Mouse (Mus musculus): ENCODE measurements around the gene Gucy1b1. TPM values are rescaled to one million over a fixed set of nuclear protein-coding genes. Genes with fewer than 3 reads are reported as not detected.

Gucy1b1 gene
- polyA plus RNA-seq, 1 experiment, result not detected

DNA sequence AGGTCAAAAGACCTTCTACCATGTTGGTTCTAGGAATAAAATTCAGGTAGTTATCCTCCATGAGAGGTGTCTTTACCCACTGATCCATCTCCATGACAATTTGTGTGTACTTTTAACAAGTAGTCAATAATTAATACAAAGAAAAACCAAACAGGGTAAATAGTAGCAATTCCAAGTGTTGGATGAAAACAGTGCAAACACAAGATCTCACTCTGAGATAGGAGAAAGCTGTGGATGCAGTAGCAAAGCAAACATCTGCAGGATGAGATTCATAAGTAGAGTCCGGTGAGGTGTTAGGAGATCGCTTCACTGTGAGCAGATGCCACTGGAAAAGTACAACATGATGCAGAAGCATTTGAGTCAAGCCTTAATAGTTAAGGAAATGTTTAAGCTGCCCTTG, 88.4 kb downstream of the Gucy1b1 start:
- Histone ChIP-seq H3K27me3 (ENCODE audit: control insufficient read depth, insufficient read depth, insufficient read length) (no peaks in the 10 kb centered on the region), H3ac (ENCODE audit: control insufficient read depth, insufficient read length, low read depth) (no peak overlapping the region), H3K4me3 (ENCODE audit: insufficient read depth, poor library complexity, severe bottlenecking) (no peak overlapping the region), H3K36me3 (ENCODE audit: control insufficient read depth, insufficient read depth) (no peaks in the 10 kb centered on the region), H3K79me3 (ENCODE audit: low read depth) (no peaks in the 10 kb centered on the region), H3K79me2 (ENCODE audit: control insufficient read depth, insufficient read depth) (no peaks in the 10 kb centered on the region)
- no peak for TF ChIP-seq FOSL1 (IDR thresholded peaks at IDR 0.05; ENCODE audit: insufficient read depth, low read length, poor library complexity, severe bottlenecking)
- TF ChIP-seq MYOG (IDR thresholded peaks at IDR 0.05; ENCODE audit: control insufficient read depth, extremely low read depth, insufficient read length), result no peak
- no peak for TF ChIP-seq CEBPB (IDR thresholded peaks at IDR 0.05; ENCODE audit: low read depth)
- no peak for TF ChIP-seq MAX (IDR thresholded peaks at IDR 0.05)
- no peak for TF ChIP-seq USF1 (IDR thresholded peaks at IDR 0.05; ENCODE audit: low read depth)
- no peak for TF ChIP-seq CTCF (IDR thresholded peaks at IDR 0.05; ENCODE audit: control insufficient read depth, insufficient read depth, insufficient read length)
- TF ChIP-seq MYOD1 (IDR thresholded peaks at IDR 0.05; ENCODE audit: control insufficient read depth, insufficient read length, low read depth), result no peak

DNA sequence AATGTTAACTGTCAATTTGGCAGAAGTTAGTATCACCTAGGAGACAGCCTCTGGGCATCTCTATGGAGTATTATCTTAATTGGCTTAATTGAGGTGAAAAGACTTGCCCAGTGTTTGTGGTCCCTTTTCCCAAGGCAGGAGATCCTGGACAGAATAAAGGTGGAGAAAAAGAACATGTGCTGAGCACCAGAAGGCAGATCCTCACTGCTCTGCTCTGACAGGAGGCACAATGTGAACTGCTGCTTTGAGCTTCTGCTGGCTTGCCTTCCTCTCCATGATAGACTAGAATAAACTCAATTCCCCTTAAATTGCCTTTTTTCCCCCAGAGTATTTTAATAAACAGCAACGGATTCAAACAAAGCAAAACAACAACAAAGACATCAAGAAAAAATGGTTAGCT, 89.4 kb downstream of the Gucy1b1 start:
- H3ac ChIP-seq (ENCODE audit: control insufficient read depth, insufficient read length, low read depth), result no peak overlapping the region
- H3K79me2 ChIP-seq (ENCODE audit: control insufficient read depth, insufficient read depth), result no peaks in the 10 kb centered on the region
- H3K4me3 ChIP-seq (ENCODE audit: insufficient read depth, poor library complexity, severe bottlenecking), result no peak overlapping the region
- no peaks in the 10 kb centered on the region for H3K27me3 ChIP-seq (ENCODE audit: control insufficient read depth, insufficient read depth, insufficient read length)
- no peak for TF ChIP-seq MYOG (IDR thresholded peaks at IDR 0.05; ENCODE audit: control insufficient read depth, extremely low read depth, insufficient read length)
- TF ChIP-seq FOSL1 (IDR thresholded peaks at IDR 0.05; ENCODE audit: insufficient read depth, low read length, poor library complexity, severe bottlenecking), result no peak
- no peak for TF ChIP-seq CEBPB (IDR thresholded peaks at IDR 0.05; ENCODE audit: low read depth)
- no peak for TF ChIP-seq MAX (IDR thresholded peaks at IDR 0.05)
- TF ChIP-seq MYOD1 (IDR thresholded peaks at IDR 0.05; ENCODE audit: control insufficient read depth, insufficient read length, low read depth), result no peak
- TF ChIP-seq CTCF (IDR thresholded peaks at IDR 0.05; ENCODE audit: control insufficient read depth, insufficient read depth, insufficient read length), result no peak
- no peak for TF ChIP-seq USF1 (IDR thresholded peaks at IDR 0.05; ENCODE audit: low read depth)
- no peaks in the 10 kb centered on the region for H3K79me3 ChIP-seq (ENCODE audit: low read depth)
- no peaks in the 10 kb centered on the region for H3K36me3 ChIP-seq (ENCODE audit: control insufficient read depth, insufficient read depth)

DNA sequence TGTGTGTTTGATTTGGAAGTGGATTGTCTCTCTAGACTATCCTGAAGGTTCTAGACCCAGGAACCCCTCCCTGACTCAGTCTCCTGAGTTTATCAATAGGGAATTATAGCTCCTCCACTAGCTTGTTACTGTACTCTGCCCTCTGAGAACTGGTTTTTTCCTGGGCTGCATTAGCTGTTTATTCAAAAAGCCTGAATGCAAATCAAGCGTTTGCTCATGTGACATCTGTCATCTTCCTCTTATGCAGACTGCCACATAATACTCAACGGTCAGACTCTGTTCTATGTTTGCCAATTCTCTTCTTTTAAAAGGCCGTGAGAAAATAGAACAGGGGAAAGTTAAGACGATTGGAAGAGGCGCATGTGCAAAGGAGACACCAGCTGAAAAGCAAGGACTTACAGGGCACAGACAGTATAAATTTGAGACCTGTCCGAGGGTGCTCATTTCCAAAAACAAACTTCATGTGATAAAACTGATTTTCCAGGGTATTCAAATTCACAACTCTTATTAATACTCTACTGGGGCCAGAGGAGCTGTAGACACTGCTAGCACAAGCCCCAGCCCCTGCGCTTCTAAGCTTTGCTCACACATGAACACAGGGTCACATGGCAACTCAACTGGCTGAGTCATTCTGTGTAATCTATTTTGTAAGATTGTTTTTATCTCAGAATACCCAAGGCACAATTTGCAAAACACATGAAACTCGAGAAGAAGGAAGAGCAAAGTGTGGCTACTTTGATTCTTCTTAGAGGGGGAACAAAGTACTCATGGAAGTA, 91.2 kb downstream of the Gucy1b1 start:
- no peaks in the 10 kb centered on the region for H3K27me3 ChIP-seq (ENCODE audit: control insufficient read depth, insufficient read depth, insufficient read length)
- no peak for TF ChIP-seq FOSL1 (IDR thresholded peaks at IDR 0.05; ENCODE audit: insufficient read depth, low read length, poor library complexity, severe bottlenecking)
- TF ChIP-seq MYOG (IDR thresholded peaks at IDR 0.05; ENCODE audit: control insufficient read depth, extremely low read depth, insufficient read length), result no peak
- TF ChIP-seq MYOD1 (IDR thresholded peaks at IDR 0.05; ENCODE audit: control insufficient read depth, insufficient read length, low read depth), result no peak
- TF ChIP-seq MAX (IDR thresholded peaks at IDR 0.05), result no peak
- TF ChIP-seq USF1 (IDR thresholded peaks at IDR 0.05; ENCODE audit: low read depth), result peak; percentile 24
- no peak for TF ChIP-seq CEBPB (IDR thresholded peaks at IDR 0.05; ENCODE audit: low read depth)
- TF ChIP-seq CTCF (IDR thresholded peaks at IDR 0.05; ENCODE audit: control insufficient read depth, insufficient read depth, insufficient read length), result no peak
- H3ac ChIP-seq (ENCODE audit: control insufficient read depth, insufficient read length, low read depth), result no peak overlapping the region
- H3K4me3 ChIP-seq (ENCODE audit: insufficient read depth, poor library complexity, severe bottlenecking), result no peak overlapping the region
- H3K79me3 ChIP-seq (ENCODE audit: low read depth), result peaks cover 2% of the 10 kb centered on the region
- H3K36me3 ChIP-seq (ENCODE audit: control insufficient read depth, insufficient read depth), result no peaks in the 10 kb centered on the region
- H3K79me2 ChIP-seq (ENCODE audit: control insufficient read depth, insufficient read depth), result no peaks in the 10 kb centered on the region

Small RNAs within 50 kb of the gene (microRNA-seq; reads per million reads assigned to microRNA genes)
- gene Mir7010 (ENCODE audit: borderline microRNAs expressed), result not detected

Other genes starting within 250 kb of the Gucy1b1 start
- 0.83 TPM for gene Ctso, start 142.1 kb downstream of the Gucy1b1 start, polyA plus RNA-seq (2012; fragmentation: generic; extraction: Trizol)
- gene Tdo2, start 98.5 kb downstream of the Gucy1b1 start, polyA plus RNA-seq (2012; fragmentation: generic; extraction: Trizol), result not detected
- gene Asic5, start 92.4 kb downstream of the Gucy1b1 start, polyA plus RNA-seq (2012; fragmentation: generic; extraction: Trizol), result not detected
- gene Gucy1a1, start 71.1 kb upstream of the Gucy1b1 start, polyA plus RNA-seq (2012; fragmentation: generic; extraction: Trizol), result not detected

All from C2C12 (cell line).